Mouse (Mus musculus) cerebellum, adult 2 months (tissue): Measurements from ENCODE around the gene Osbp2. TPM values are rescaled to one million over a fixed set of nuclear protein-coding genes. Genes with fewer than 3 reads are reported as not detected.
A peak's percentile ranks its signal among the peaks of the same experiment; 100 is the strongest.

Experiments
- DNase-seq, 2 experiments: peaks; one replicate each; pipeline ENCODE4 v3.0.0; 2021
- H3K27ac ChIP-seq: fragments of 200-500 bp; 2 replicates; pipeline ENCODE4 v1.5.1; 2012; ENCODE audit warnings: low read length, control low read depth, inconsistent platforms; ENCODE audit not compliant: insufficient read depth
- H3K27me3 ChIP-seq: fragments of 200-500 bp; 2 replicates; pipeline ENCODE4 v1.6.1; 2012; ENCODE audit warnings: inconsistent platforms, mild to moderate bottlenecking, low read length, moderate library complexity; ENCODE audit not compliant: control insufficient read depth, insufficient read depth
- H3K4me1 ChIP-seq: fragments of 200-500 bp; 2 replicates; pipeline ENCODE4 v1.6.1; 2011; ENCODE audit warnings: low read length; ENCODE audit not compliant: control insufficient read depth, insufficient read depth
- H3K4me3 ChIP-seq: fragments of 200-500 bp; replicated peaks from 2 replicates; pipeline ENCODE3; 2011; ENCODE audit warnings: mild to moderate bottlenecking, low read depth, low read length, control low read depth; ENCODE audit not compliant: insufficient read depth
- CTCF ChIP-seq: fragments of 200-500 bp; IDR thresholded peaks from 2 replicates; pipeline ENCODE4 v1.5.1; 2011; ENCODE audit warnings: low read depth, mild to moderate bottlenecking, control low read depth, low read length, moderate library complexity, borderline replicate concordance; ENCODE audit not compliant: insufficient read depth
- POLR2A ChIP-seq: fragments of 200-500 bp; IDR thresholded peaks from 2 replicates; pipeline ENCODE4 v1.6.1; 2011; ENCODE audit warnings: low read length, control low read depth, borderline replicate concordance; ENCODE audit not compliant: insufficient read depth
- WGBS: fragments of 180-500 bp; shearing (Covaris S2); methylation state at CpG from one replicate; pipeline ENCODE4 v1.1.7; 2018; 5-methylcytosine and 5-hydroxymethylcytosine counted together
- polyA plus RNA-seq: library from polyadenylated mRNA; depleted of rRNA; stranded (reverse); fragments of >200 nt; gene quantifications from 2 replicates; pipeline ENCODE4 v1.2.3, GENCODE M21; 2012

The Osbp2 gene
- polyA plus RNA-seq, 1 experiment, result 71.3 TPM

GRCm38 (mm10) chr11:3774463-3775262 lies 89.0 kb downstream of the Osbp2 start:
- H3K4me3 ChIP-seq, result peak overlapping the region; percentile 69
- TF ChIP-seq CTCF (no peak), POLR2A (peak; percentile 30; the same call in 1 of the 2 replicates)
- DNase-seq, result peak; percentile 73 to 77
- under 1% methylated on average over 56 of the region's 56 CpGs for WGBS
- H3K27ac ChIP-seq, result peak overlapping the region; percentile 63
- no peaks in the 10 kb centered on the region for H3K27me3 ChIP-seq
- H3K4me1 ChIP-seq, result peaks cover 34% of the 10 kb centered on the region

GRCm38 (mm10) chr11:3773782-3774462 lies 89.8 kb downstream of the Osbp2 start:
- peaks cover 34% of the 10 kb centered on the region for H3K4me1 ChIP-seq
- DNase-seq, result peak; percentile 64 to 66
- H3K4me3 ChIP-seq, result peak overlapping the region; percentile 69
- TF ChIP-seq POLR2A, result peak; percentile 26; the same call in 1 of the 2 replicates
- no peak for TF ChIP-seq CTCF
- H3K27me3 ChIP-seq, result no peaks in the 10 kb centered on the region
- peak overlapping the region; percentile 63 for H3K27ac ChIP-seq
- WGBS, result 7% methylated on average over 6 of the region's 6 CpGs

- H3K27ac ChIP-seq, result peak overlapping the region; percentile 63
- peak; percentile 28; the same call in 1 of the 2 replicates for TF ChIP-seq POLR2A
- no peak for TF ChIP-seq CTCF
These were observed 90.6 kb downstream of the Osbp2 start for GRCm38 (mm10) chr11:3773136-3773535.

GRCm38 (mm10) chr11:3771348-3771747 lies 92.4 kb downstream of the Osbp2 start:
- H3K4me1 ChIP-seq, result peaks cover 38% of the 10 kb centered on the region
- no peak for TF ChIP-seq POLR2A
- TF ChIP-seq CTCF, result peak; percentile 57; the same call in 1 of the 2 replicates
- DNase-seq, result peak; percentile 49 to 59
- peak overlapping the region; percentile 28; the same call in 1 of the 2 replicates for H3K27ac ChIP-seq
- 61% methylated on average over 6 of the region's 6 CpGs for WGBS
- H3K27me3 ChIP-seq, result no peaks in the 10 kb centered on the region
- H3K4me3 ChIP-seq, result no peak overlapping the region

More at GRCm38 (mm10) chr11:3773136-3773535, 90.6 kb downstream of the Osbp2 start:
- H3K4me1 ChIP-seq, result peaks cover 34% of the 10 kb centered on the region
- WGBS, result 9% methylated on average over 8 of the region's 8 CpGs
- no peaks in the 10 kb centered on the region for H3K27me3 ChIP-seq
- DNase-seq, result peak; percentile 72 to 75
- peak overlapping the region; percentile 69 for H3K4me3 ChIP-seq

- DNase-seq, result no peak
- Histone ChIP-seq H3K27me3 (no peaks in the 10 kb centered on the region), H3K27ac (no peak overlapping the region), H3K4me3 (no peak overlapping the region), H3K4me1 (peaks cover 30% of the 10 kb centered on the region)
- TF ChIP-seq POLR2A (no peak), CTCF (no peak)
- 80% methylated on average over 5 of the region's 5 CpGs for whole genome bisulfite sequencing
These were observed 95.9 kb downstream of the Osbp2 start for GRCm38 (mm10) chr11:3767830-3768229.

GRCm38 (mm10) chr11:3766964-3767363 lies 96.7 kb downstream of the Osbp2 start:
- H3K4me1 ChIP-seq, result peaks cover 31% of the 10 kb centered on the region
- no peak for TF ChIP-seq POLR2A
- TF ChIP-seq CTCF, result no peak
- no peak overlapping the region for H3K27ac ChIP-seq
- DNase-seq, result no peak
- WGBS, result 77% methylated on average over 8 of the region's 8 CpGs
- H3K4me3 ChIP-seq, result no peak overlapping the region
- H3K27me3 ChIP-seq, result no peaks in the 10 kb centered on the region

GRCm38 (mm10) chr11:3764352-3764751 lies 99.4 kb downstream of the Osbp2 start:
- no peak overlapping the region for H3K4me3 ChIP-seq
- DNase-seq, result no peak
- H3K27me3 ChIP-seq, result no peaks in the 10 kb centered on the region
- TF ChIP-seq CTCF (no peak), POLR2A (no peak)
- H3K4me1 ChIP-seq, result peaks cover 19% of the 10 kb centered on the region
- WGBS, result 55% methylated on average over 4 of the region's 4 CpGs
- no peak overlapping the region for H3K27ac ChIP-seq
